Mouse (Mus musculus) liver, embryonic 13.5 days (tissue): ENCODE data around the gene Nt5m. TPM values are rescaled to one million over a fixed set of nuclear protein-coding genes. Genes with fewer than 3 reads are reported as not detected.
A peak's percentile ranks its signal among the peaks of the same experiment; 100 is the strongest.
"Not testable (repeated sequence)": the region's sequence is repeated elsewhere in the genome, so short reads cannot be mapped to it uniquely, and the experiment has no call there.

Source experiments
- ATAC-seq: fragments of 200-750 bp; cut with Nextera tagmentation; 2 replicates; pipeline ENCODE4 v1.8.0; 2017; ENCODE audit warnings: low read depth, mild to moderate bottlenecking, moderate number of reproducible peaks, moderate library complexity
- DNase-seq: peaks from one replicate; pipeline ENCODE4 v3.0.0; 2022
- H3K27ac ChIP-seq: fragments of 300-500 bp; sonication (generic); 2 replicates; pipeline ENCODE4 v1.5.1; 2015; ENCODE audit warnings: moderate library complexity, mild to moderate bottlenecking, inconsistent platforms
- H3K27me3 ChIP-seq: fragments of 300-500 bp; sonication (generic); 2 replicates; pipeline ENCODE4 v1.6.1; 2015; ENCODE audit warnings: mild to moderate bottlenecking, inconsistent platforms
- H3K36me3 ChIP-seq: fragments of 300-500 bp; sonication (generic); 2 replicates; pipeline ENCODE4 v1.6.1; 2015; ENCODE audit warnings: mild to moderate bottlenecking, inconsistent platforms
- H3K4me1 ChIP-seq: fragments of 300-500 bp; sonication (generic); replicated peaks from 2 replicates; pipeline ENCODE4 v1.6.1; 2015; ENCODE audit warnings: inconsistent platforms
- H3K4me2 ChIP-seq: fragments of 300-500 bp; sonication (generic); 2 replicates; pipeline ENCODE4 v1.6.1; 2015; ENCODE audit warnings: inconsistent platforms, mild to moderate bottlenecking, moderate library complexity
- H3K4me3 ChIP-seq: fragments of 300-500 bp; sonication (generic); replicated peaks from 2 replicates; pipeline ENCODE4 v1.5.1; 2015; ENCODE audit warnings: mild to moderate bottlenecking, inconsistent platforms
- H3K9ac ChIP-seq: fragments of 300-500 bp; sonication (generic); 2 replicates; pipeline ENCODE4 v1.6.1; 2015; ENCODE audit warnings: mild to moderate bottlenecking, inconsistent platforms
- H3K9me3 ChIP-seq: fragments of 300-500 bp; sonication (generic); replicated peaks from 2 replicates; pipeline ENCODE4 v1.6.1; 2016; ENCODE audit warnings: inconsistent platforms
- WGBS: fragments of 180-500 bp; shearing (Covaris S2); methylation state at CpG from one replicate; pipeline ENCODE4 v1.1.7; 2015; ENCODE audit not compliant: insufficient replicate concordance; 5-methylcytosine and 5-hydroxymethylcytosine counted together
- polyA plus RNA-seq: library from polyadenylated mRNA; unstranded; fragments of >200 nt; fragmentation: Nextera tagmentation; extraction: Ambion mirVana; gene quantifications from 2 replicates; pipeline ENCODE4 v1.2.1, GENCODE M21; 2015

Nt5m gene
- polyA plus RNA-seq, 1 experiment from 2014 or later, result 14.4 TPM

DNA sequence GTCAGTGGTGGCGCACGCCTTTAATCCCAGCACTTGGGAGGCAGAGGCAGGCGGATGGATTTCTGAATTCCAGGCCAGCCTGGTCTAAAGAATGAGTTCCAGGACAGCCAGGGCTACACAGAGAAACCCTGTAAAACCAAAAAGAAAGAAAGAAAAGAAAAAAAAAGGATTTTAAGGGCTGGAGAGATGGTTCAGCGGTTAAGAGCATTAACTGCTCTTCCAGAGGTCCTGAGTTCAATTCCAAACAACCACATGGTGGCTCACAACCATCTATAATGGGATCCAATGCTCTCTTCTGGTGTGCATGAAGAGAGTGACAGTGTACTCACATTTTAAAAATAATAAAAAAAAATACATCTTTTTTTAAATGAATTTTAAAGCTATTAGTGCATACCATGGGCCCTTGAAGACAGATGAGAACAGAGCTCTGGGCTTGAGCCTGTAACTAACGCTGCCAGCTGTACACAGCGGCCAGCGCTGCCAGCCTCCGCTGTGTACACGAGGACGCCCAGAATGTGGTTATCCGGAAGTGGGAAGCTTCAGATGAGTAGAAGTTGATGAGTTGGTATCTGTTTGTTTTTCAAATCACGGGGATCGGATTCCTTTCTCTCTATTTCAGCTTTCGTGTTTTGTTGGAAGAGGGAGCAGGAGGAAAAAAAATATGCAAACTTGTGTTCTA lies 28.6 kb upstream of the Nt5m start:
- Histone ChIP-seq H3K36me3 (peaks cover 20% of the 10 kb centered on the region), H3K4me3 (peak overlapping the region; percentile 81), H3K9ac (peak overlapping the region; percentile 88), H3K27ac (peak overlapping the region; percentile 89), H3K4me1 (peaks cover 39% of the 10 kb centered on the region), H3K27me3 (no peaks in the 10 kb centered on the region), H3K4me2 (peak overlapping the region; percentile 90), H3K9me3 (no peaks in the 10 kb centered on the region)
- no peak for ATAC-seq
- DNase-seq, result peak; percentile 29
- WGBS, result 34% methylated on average over 14 of the region's 14 CpGs

DNA sequence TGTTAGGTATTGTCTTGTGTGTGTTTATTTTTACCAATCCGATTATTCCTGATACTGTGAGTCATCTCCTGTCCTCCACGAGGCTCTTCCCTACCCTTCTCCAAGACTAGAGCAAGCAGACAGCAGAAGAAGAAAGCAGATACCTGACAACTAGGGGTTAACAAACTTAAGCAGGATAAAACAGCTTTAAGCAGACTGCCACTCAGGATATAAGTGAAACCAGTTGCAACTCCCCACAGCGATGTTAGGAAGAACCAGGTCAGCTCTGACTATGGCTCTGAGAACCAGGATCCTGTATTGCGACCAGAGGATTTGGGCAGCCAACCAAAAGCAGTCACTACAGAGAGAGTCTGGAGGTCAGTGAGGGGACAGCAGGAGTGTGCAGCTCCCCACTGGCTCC lies 28.0 kb upstream of the Nt5m start:
- DNase-seq (no peak), ATAC-seq (no peak)
- 0 out of 2 replicates have a peak overlapping the region, but pooled peaks have one; percentile 89 for H3K27ac ChIP-seq
- peak overlapping the region; percentile 81; the same call in 1 of the 2 replicates for H3K4me3 ChIP-seq
- no peaks in the 10 kb centered on the region for H3K27me3 ChIP-seq
- peaks cover 42% of the 10 kb centered on the region for H3K4me1 ChIP-seq
- H3K4me2 ChIP-seq, result peak overlapping the region; percentile 90
- WGBS, result 58% methylated on average over 4 of the region's 4 CpGs
- H3K9ac ChIP-seq, result 0 out of 2 replicates have a peak overlapping the region, but pooled peaks have one; percentile 88
- peaks cover 19% of the 10 kb centered on the region for H3K36me3 ChIP-seq
- no peaks in the 10 kb centered on the region for H3K9me3 ChIP-seq

DNA sequence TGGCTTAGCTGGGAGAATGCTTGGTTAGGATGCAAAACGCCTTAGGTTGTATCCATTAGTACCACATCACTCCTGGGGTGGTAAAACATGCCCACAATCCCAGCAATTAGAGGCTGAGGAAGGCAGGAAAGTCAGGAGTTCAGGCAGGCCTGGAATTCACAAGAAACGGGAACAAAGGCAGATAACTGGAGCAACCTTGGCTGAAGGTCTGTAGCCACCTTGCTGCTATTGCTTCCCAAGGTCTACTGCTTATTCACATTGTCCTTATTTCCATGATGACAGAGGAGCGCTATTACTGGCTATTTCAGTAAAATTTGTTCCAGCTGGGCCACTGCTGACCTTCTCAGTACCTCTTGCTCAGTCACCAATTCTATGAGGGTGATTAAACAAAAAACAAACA lies 26.0 kb upstream of the Nt5m start:
- H3K4me1 ChIP-seq, result peaks cover 36% of the 10 kb centered on the region
- H3K4me3 ChIP-seq, result no peak overlapping the region
- no peaks in the 10 kb centered on the region for H3K9me3 ChIP-seq
- 64% methylated on average over 3 of the region's 3 CpGs for WGBS
- DNase-seq, result no peak
- no peak for ATAC-seq
- peaks cover 25% of the 10 kb centered on the region for H3K36me3 ChIP-seq
- no peak overlapping the region for H3K4me2 ChIP-seq
- no peak overlapping the region for H3K9ac ChIP-seq
- H3K27ac ChIP-seq, result no peak overlapping the region
- no peaks in the 10 kb centered on the region for H3K27me3 ChIP-seq

DNA sequence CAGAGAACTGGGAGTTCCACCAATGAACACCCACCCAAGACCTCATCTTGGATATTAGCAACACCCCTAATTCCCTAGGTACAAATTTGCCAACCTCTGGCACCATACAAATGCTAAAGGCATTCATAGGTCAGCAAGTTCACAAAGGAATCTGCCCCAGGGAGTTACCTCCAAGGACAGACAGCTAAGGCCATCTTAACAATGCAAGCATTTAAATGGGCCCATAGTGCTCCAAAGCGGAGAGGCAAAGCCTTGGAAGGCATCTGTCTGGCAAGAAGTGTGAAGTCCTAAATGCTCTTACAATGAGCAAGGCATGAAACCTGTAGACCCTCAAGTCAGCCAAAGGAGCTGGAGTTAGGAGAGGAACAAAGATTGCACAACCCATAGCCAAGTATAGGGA lies 24.9 kb upstream of the Nt5m start:
- Histone ChIP-seq H3K4me2 (no peak overlapping the region), H3K27me3 (no peaks in the 10 kb centered on the region), H3K9me3 (no peaks in the 10 kb centered on the region), H3K4me3 (no peak overlapping the region), H3K36me3 (peaks cover 36% of the 10 kb centered on the region), H3K27ac (no peak overlapping the region; the same call in 1 of the 2 replicates), H3K9ac (no peak overlapping the region), H3K4me1 (peaks cover 26% of the 10 kb centered on the region)
- DNase-seq, result no peak
- 81% methylated on average over 1 of the region's 1 CpGs for WGBS
- no peak for ATAC-seq

DNA sequence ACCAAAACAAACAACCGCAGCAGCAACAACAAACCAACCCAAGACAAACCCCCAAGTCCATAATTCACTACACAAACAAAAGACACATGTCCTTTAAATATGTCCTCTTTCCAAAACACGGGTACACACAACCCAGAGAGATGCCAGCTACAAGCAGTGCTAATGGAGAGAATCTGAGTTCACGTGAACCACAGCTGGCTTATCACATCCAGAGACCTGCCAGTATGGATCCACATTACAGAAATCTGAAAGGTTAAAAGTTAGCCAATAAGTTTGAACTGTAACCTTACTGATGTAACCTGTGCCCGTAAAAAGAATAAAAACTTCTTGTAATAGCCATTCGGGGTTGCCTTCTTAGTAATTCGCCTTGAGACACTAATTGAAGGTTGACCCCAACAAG lies 24.3 kb upstream of the Nt5m start:
- H3K4me1 ChIP-seq, result peaks cover 24% of the 10 kb centered on the region
- no peak overlapping the region for H3K9ac ChIP-seq
- 71% methylated on average over 6 of the region's 6 CpGs for WGBS
- H3K9me3 ChIP-seq, result no peaks in the 10 kb centered on the region
- H3K27me3 ChIP-seq, result no peaks in the 10 kb centered on the region
- peaks cover 42% of the 10 kb centered on the region for H3K36me3 ChIP-seq
- H3K4me2 ChIP-seq, result no peak overlapping the region
- H3K27ac ChIP-seq, result no peak overlapping the region; the same call in 1 of the 2 replicates
- ATAC-seq (no peak), DNase-seq (no peak)
- no peak overlapping the region for H3K4me3 ChIP-seq

DNA sequence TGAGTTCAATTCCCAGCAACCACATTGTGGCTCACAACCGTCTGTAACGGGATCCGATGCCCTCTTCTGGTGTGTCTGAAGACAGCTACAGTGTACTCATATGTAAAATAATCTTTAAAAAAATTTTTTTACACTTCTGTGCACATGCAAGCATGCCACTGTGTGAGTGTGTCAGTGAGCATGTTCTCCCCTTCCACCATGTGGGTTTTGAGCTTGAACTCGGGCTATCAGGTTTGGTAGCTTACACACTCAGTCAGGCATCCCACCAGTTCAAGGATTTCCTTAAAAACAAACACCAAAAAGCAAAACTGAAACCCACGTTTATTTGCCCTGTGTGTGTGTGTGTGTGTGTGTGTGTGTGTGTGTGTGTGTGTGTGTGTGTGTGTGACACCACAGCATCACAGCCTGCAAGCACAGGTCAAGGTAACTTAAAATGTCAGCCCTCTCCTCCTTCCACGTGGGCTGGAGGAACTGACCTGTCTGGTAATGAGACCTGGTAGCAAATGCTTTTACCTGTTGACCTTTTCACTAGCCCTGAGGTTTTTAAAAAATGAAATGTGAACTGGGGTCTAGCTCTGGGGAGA lies 23.7 kb upstream of the Nt5m start:
- Histone ChIP-seq H3K9me3 (no peaks in the 10 kb centered on the region), H3K27ac (no peak overlapping the region), H3K27me3 (no peaks in the 10 kb centered on the region), H3K36me3 (peaks cover 48% of the 10 kb centered on the region), H3K4me2 (no peak overlapping the region), H3K4me3 (no peak overlapping the region), H3K9ac (no peak overlapping the region), H3K4me1 (peaks cover 21% of the 10 kb centered on the region)
- ATAC-seq (no peak), DNase-seq (no peak)
- 74% methylated on average over 6 of the region's 6 CpGs for WGBS

DNA sequence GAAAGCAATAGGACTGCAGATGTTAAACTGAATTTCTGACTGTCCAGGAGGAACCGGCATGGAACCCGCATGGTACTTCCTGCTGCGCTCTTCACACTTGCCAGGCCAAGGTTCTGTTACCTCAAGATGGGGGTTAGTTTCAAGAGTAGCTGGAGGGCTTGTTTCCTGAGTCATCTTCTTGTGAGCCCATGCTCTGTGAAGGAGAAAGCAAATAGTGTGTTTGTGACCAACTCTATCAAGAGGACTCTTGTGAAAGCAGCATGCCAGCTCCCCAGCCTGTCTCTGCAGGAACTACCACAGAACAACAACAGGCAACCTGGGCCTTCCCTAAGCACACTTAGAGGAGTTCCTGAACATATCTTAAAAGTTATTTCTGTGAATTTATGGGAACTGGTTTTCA lies 21.3 kb upstream of the Nt5m start:
- DNase-seq (no peak), ATAC-seq (no peak)
- 0 out of 2 replicates have a peak, but pooled peaks cover 11% of the 10 kb centered on the region for H3K4me1 ChIP-seq
- H3K4me3 ChIP-seq, result no peak overlapping the region
- H3K36me3 ChIP-seq, result peaks cover 70% of the 10 kb centered on the region
- no peaks in the 10 kb centered on the region for H3K27me3 ChIP-seq
- H3K27ac ChIP-seq, result no peak overlapping the region
- H3K9ac ChIP-seq, result no peak overlapping the region
- 89% methylated on average over 3 of the region's 3 CpGs for WGBS
- no peaks in the 10 kb centered on the region for H3K9me3 ChIP-seq
- H3K4me2 ChIP-seq, result no peak overlapping the region

DNA sequence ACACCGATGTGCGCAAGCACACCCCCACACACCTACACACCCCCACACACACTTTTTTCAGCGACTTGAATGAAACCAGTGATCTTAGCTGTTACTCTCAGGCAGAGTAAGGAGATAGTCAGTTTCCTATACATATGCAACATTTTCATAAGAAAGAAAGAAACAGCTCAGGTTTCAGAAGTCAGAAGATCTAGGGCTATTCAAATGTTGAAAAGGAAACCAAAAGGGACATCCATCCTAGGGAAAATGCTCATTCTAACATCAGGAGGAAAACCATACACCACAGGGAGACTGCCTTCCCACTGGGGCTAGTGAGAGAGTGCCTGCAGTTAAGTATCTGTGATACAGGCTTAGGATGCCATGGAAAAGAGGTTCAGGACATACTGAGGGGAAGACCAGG lies 17.6 kb upstream of the Nt5m start:
- no peak overlapping the region for H3K4me2 ChIP-seq
- H3K36me3 ChIP-seq, result peaks cover 99% of the 10 kb centered on the region
- no peak overlapping the region for H3K27ac ChIP-seq
- no peak overlapping the region for H3K4me3 ChIP-seq
- ATAC-seq (no peak), DNase-seq (no peak)
- H3K9ac ChIP-seq, result no peak overlapping the region
- H3K27me3 ChIP-seq, result no peaks in the 10 kb centered on the region
- no peaks in the 10 kb centered on the region for H3K9me3 ChIP-seq
- no peaks in the 10 kb centered on the region for H3K4me1 ChIP-seq
- 79% methylated on average over 3 of the region's 3 CpGs for WGBS

DNA sequence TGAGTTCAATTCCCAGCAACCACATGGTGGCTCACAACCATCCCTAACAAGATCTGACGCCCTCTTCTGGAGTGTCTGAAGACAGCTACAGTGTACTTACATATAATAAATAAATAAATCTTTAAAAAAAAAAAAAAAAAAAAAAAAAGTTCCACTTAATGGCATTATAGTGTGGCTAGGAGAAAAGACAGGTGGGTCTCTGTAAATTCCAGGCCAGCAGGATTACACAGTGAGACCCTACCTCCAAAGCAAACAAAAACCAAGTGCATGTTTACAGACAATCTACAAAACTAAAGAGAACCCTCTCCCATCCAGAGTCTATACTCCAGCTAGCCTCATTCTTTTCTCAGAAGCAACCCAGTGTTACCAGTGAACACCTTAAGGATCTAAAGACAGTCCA lies 1.5 kb upstream of the Nt5m start:
- no CpG with 5 or more reads among the region's 1 CpGs for WGBS

DNA sequence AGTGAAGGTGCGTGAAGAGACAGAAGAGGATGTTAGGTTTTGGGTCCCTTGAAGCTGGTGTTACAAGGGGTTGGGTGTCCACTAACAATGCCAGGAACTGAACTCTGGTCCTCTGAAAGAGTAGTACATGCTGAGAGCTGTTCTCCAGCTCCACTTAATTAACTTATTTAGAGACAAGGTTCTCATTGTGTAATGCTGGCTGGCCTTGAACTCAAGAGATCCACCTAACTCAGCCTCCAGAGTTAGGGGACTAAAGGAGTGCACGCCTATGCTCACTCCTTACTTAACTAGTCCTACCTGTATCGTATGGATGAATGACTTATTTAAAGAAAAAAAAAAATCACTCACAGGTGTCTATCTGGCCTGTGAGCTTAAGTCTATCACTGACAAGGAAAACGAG lies 821 bp upstream of the Nt5m start:
- peaks cover 41% of the 10 kb centered on the region for H3K36me3 ChIP-seq
- peak overlapping the region; percentile 96 for H3K4me3 ChIP-seq
- H3K4me1 ChIP-seq, result peaks cover 36% of the 10 kb centered on the region
- ATAC-seq, result no peak
- DNase-seq, result no peak
- peak overlapping the region; percentile 79 for H3K4me2 ChIP-seq
- 55% methylated on average over 4 of the region's 4 CpGs for WGBS
- 0 out of 2 replicates have a peak overlapping the region, but pooled peaks have one; percentile 77 for H3K27ac ChIP-seq
- no peaks in the 10 kb centered on the region for H3K27me3 ChIP-seq
- H3K9me3 ChIP-seq, result no peaks in the 10 kb centered on the region
- H3K9ac ChIP-seq, result peak overlapping the region; percentile 94

More for the DNA sequence above, 1.5 kb upstream of the Nt5m start:
- not testable (repeated sequence) for H3K27ac ChIP-seq, H3K9me3 ChIP-seq, DNase-seq, H3K27me3 ChIP-seq, ATAC-seq
- Histone ChIP-seq H3K4me1 (peaks cover 36% of the 10 kb centered on the region), H3K9ac (peak overlapping the region; percentile 94), H3K36me3 (peaks cover 45% of the 10 kb centered on the region), H3K4me3 (peak overlapping the region; percentile 96), H3K4me2 (peak overlapping the region; percentile 79)

DNA sequence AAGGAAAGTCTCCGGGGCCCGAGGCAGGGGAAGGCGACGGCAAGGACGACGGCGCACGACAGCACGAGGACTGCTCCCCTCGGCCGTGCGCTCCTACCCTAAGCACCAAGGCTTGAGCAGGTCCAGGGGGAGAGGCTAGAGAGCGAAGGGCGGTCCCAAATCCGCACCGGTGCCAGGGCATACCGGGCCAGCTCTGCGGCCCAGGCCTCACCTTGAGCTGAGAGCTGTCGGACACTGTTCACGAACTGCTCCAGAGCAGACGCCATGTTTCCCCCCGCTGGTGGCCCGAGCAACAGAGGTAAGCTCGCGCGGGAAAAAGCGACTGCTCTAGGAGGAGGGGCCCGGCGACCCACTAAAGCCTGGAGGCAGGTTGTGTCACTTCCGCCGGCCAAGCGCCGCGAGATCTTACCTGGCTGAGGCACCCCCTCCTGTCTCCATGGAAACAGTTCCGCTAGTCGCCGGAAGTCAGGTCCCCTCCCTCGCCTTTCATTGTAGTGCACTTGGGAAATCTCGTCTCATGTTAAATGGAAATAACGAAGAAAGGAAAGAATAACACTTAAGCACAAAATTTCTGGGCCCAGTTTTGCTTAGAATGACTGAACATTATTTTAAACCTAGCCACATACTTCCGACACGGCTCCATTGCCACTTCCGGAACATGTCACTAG lies 346 bp downstream of the Nt5m start, which contains the start of gene Cops3:
TSS of gene Cops3 (minus strand) at position 380 of the 668 bp plus-strand sequence.
- H3K9ac ChIP-seq, result peak within 1 kb of the TSS; percentile 94
- no peaks in the 10 kb centered on the region for H3K9me3 ChIP-seq
- peak within 1 kb of the TSS; percentile 79 for H3K4me2 ChIP-seq
- H3K27me3 ChIP-seq, result no peaks in the 10 kb centered on the region
- under 1% methylated on average over 43 of the region's 43 CpGs for WGBS
- peak within 1 kb of the TSS; percentile 96 for H3K4me3 ChIP-seq
- H3K4me1 ChIP-seq, result peaks cover 36% of the 10 kb centered on the region
- peak within 1 kb of the TSS; percentile 96 for H3K27ac ChIP-seq
- ATAC-seq (peak; percentile 90), DNase-seq (peak; percentile 92)
- peaks cover 30% of the 10 kb centered on the region for H3K36me3 ChIP-seq
